Mouse (Mus musculus) heart, adult 18-20 months (tissue): Measurements from ENCODE around the gene Tent4a. TPM values are rescaled to one million over a fixed set of nuclear protein-coding genes. Genes with fewer than 3 reads are reported as not detected.
A peak's percentile ranks its signal among the peaks of the same experiment; 100 is the strongest.

ENCODE experiments used
- DNase-seq, 2 experiments: peaks; one replicate each; pipeline ENCODE4 v3.0.0; 2021 to 2022; ENCODE audit warnings: mixed read lengths in 1 of 2
- total RNA-seq, 2 experiments: library from RNA; stranded (reverse); gene quantifications; 2 replicates each; pipeline ENCODE4 v1.2.3; 2021

The Tent4a gene
- total RNA-seq, 2 experiments from 2014 or later = 10.4 to 11.1 TPM

DNA sequence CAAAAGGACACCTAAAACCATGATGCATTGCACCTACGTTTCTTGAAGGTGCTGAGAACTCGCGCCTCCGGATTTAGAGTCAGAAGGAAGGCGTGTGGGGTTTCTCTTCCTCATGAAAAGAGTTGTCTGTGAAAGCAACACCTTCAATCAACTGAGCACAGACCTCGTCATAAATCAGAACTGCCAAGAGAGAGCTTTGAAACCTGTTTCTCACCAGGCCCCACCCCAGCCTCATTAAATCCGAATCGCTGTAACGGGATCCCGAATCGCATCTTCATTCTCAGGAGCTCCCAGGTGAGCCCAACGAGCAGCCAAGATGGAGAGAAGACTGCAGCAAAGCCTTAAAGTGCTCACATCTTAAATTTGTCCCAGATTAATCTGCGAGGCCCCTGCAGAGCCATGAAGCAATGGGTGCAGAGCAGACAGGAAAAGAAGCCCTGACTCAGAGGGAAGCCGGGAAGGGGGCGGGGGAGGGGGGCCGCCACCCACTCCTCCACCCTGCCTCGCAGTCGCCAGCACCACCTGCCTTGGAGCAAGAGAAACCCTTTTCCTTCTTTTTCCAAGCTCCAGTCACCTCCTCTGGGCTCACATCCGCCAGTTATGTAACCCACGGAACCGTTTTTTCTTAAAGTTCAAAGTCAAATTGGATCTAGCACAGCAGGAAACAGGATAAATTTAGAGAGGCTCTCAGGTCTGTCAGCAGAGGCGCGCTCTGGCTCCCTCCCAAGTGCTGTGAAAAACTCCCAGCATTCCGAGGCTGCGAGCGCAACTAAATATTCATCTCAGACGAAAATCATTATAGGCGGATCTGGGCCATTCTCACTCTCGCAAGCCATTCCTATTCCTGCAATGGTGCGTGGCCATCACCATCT lies 52.5 kb downstream of the Tent4a start:
- peak; percentile 73 to 82 for DNase-seq

DNA sequence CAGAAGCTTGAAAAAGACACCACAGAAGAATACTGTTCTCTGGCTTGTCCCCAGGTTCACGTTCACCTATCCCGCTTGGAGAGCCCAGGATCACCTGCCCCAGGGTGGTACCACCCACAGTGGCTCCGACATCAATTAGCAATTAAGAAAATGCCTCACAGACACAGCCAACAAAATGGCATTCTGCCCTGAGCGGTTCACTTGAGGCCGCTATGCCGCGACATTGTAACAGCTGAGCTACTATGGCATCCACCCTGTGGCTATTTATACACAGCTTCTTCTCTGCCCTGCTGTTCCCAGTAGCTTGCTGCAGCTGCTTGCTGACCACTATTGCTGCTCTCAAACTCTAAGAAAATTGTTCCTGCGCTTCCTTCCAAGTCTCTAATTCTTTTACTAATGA lies 53.4 kb downstream of the Tent4a start:
- DNase-seq = peak; percentile 42 to 55

DNA sequence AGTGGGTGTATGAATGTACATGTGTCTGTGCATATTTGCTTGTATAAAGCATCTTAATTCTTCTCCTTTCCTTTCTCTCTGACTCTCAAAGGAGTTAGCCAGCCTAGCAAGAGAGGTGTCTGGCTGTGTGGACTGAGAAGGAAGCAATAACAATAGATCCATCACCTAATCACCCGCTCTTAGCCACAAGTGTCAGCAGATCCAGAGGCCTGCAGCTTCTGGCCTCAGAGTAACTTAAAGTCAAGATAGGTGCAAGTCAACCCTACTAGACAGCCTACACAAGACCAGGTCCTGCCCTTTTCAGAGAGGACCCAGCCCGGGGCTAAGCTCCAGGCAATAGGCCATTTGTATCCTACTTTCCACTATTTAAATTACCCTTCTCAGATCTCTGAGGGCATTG lies 54.5 kb downstream of the Tent4a start:
- DNase-seq = no peak

DNA sequence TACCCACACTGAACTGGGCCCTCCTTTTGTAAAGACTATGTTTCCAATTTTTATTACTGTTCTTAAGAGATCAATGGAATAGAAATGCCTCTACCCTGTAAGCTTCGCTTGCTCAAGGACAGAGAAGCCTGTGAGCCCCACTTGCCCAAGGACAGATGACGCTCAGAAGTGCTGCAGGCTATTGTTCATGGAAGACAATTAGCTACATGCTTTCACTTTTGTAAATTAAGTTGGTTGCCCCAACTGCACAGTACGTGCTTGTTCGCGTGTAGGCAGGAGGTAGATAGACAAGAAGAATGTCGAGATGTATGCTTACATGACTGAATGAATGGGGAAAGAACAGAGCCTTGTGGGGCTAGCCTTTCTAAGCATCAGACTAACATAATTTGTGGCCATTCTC lies 55.7 kb downstream of the Tent4a start:
- no peak for DNase-seq

DNA sequence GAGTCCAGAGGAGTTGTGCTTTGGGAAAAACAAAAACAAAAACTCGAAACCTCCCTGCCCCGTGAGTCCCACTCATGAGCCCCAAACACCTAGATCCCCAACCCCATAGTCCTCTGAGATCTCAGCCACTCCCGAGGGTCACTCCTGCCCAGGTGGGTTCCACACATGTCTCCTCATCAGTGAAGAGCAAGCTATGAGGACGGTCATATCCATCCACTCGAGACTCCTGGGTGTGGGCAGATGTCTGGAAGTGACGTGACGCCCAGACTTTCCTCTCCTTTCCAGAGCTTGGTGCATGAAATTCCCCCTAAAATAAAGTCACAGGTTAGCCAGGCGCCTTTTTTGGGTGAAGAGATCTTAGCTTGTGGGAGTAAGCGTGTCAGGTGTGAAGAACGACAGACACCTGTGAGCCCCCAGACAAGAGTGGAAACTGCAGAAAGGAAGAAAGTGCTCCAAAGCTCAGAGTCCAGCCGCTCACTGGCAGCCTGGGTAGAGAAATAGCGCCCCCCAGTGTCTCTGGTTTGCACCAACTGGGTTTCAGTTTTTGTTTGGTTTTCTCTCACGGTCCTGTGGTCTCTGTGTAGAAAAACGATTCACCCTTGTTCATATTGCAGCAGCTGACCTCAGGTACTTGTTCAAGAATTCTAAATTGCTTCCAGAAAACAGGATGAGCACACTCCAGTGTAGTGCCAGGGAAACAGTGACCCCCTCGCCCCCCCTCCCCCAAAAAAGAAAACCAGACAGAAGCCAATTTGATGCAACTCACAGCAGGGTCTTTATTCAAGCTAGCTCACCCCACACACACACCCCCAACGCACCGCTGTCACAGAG lies 73.6 kb downstream of the Tent4a start:
- peak in 1 of 2 experiments; percentile 45 for DNase-seq

DNA sequence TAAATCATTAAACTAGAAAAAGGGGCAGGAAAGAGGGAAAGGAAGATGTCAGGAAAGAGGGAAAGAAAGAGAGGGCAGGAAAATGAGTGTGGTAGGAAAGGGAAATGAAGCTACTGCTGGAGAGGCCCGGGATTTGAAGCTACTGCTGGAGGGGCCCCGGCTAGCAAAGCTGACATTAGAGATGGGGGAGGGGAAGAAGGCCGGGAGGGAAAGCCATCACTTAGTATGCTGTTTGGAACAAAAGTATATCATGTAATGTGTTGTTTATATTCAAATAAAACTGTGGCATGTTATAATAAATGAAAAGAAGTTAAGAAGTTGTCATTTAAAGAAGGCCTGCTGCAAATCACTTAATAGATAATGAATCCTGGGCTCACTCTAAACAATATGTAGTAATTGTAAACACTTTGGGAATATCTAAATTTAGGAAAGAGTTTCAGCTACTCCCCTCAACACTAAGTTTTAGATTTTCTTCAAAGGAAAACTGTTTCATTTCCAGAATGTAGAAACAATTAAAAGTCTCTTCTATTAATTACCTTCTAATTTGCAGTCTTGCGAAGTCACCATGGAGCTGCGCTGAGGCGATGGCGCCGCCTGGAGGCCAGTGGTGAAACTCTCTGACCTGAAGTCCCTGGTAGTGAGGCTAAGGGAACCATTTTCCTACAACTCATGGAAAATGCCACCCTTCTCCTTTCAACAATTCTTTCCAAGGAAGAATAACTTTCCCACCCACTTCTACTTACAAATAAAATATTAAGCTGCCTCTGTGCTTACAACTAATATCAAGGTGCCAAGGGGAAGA lies 74.6 kb downstream of the Tent4a start:
- DNase-seq = peak; percentile 23 to 69

DNA sequence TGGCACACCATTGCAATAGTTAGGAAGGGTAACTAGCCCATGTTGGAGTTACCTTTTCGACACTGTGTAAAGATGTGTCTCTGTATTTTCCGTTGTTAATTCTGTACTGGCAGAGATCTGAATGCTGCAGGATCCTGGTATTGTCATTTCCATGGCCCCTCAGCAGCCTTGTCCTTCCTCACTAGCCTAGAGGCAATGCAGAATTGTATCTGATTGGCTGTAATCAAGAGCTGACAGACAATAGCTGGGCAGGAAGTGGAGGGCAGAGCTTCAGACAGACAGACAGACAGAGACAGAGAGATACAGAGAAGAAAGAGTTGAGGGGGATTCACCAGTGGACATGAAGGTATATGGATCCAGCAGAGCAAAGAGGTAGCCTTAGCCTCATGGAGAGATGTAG lies 75.5 kb downstream of the Tent4a start:
- DNase-seq = no peak

DNA sequence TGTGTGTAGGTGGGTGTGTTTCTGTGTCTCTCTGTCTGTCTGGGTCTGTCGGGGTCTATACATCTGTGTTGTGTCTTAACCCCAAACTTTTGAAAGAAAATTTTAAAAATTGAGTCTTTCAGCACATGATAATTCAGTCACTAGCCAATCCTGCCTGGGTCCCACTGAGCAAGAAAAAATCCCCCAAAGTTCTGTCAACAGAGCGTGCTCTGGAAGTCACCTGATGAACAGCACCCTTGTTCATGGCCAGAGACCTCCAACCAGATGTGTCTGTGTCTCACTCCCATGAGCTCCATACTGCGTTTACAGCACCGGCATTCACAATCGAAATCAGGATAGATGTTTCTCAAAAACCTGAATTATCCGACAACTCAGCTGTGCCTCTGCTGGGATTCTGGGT lies 76.0 kb downstream of the Tent4a start:
- no peak for DNase-seq

DNA sequence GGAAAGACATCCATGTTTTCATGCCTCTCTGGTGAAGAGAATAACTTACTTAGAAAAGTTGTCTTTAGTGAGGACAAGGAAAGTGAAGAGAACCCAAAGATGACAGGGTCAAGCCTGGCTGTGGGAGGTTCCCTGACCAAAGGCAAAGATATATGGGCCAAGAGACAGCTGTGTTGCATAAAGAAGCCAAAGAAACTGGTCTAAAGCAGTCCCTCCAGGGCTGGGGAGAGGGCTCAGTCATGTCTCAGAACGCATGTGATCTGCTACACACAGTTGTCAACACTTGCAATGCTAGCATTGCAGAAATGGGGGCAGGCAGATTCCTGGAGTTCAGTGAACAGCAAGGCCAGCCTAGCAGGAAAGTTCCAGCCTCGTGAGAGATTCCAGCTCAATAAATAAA lies 77.3 kb downstream of the Tent4a start:
- DNase-seq = no peak

DNA sequence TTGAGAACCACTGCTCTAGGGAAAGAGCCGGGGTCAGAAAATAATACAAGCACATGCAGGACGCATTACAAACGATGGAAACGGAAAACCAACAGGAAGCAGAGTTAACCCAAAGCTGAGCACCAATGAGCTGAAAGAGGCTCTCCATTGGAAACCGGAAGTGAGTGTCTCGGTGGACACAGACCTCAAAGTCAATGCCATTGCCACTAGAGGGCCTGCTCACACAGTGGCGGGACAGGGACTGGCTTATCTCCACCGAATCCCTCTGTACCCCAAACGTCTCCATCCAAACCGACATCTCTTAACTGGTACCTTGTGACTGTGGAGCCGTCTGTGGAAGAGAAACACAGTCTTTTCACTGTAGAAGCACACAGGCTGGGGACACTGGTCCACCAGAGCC lies 77.8 kb downstream of the Tent4a start:
- no peak for DNase-seq

DNA sequence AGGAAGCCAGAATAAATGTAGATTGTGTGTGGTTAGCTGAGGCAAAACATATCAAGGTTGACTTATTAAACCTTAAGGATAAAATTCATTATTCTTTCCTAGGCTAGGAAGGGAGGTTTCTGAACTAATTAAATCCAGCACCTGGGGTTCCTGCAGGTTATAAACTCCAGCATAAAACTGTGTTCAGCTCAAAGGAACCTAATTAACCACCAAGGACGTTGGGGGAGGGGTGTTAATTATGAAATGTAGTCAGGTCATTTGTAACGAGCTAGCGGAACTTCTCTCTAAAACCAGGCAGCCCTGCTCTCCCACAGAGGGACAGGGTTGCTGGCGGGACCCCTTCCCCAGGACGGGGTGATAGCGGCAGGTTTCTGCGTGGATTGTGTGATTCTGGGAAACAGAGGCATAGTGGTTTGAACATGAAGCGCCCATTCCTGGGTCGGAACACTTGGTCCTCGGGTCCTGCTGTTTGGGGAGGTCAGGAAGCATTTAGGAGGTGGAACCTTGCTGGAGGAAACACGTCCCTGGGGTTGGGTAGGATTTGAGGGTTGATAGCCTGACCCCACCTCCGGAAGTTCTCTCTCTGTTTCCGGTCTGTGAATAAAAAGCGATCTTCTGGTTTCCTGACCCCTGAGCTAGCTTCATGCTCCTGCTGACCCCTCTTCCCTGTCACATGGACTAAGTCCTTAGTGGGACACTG lies 78.8 kb downstream of the Tent4a start:
- no peak for DNase-seq

Other genes starting within 250 kb of the Tent4a start
- 10 to 100 TPM; 47.1 to 49.1 TPM for gene Nsun2, start 871 bp downstream of the Tent4a start, total RNA-seq
- under 1 TPM; 0.31 to 0.35 TPM for gene Srd5a1, start 76.8 kb upstream of the Tent4a start, total RNA-seq
- 1 to 10 TPM; 6.9 to 7.2 TPM for gene Ube2ql1, start 205.3 kb upstream of the Tent4a start, total RNA-seq